Mouse (Mus musculus): ENCODE data around the gene Cfap77. TPM values are rescaled to one million over a fixed set of nuclear protein-coding genes. Genes with fewer than 3 reads are reported as not detected.

The Cfap77 gene
- polyA plus RNA-seq, 1 experiment from 2014 or later: 0.79 TPM

- Histone ChIP-seq H3K27me3 (replicated peaks; ENCODE audit: control insufficient read depth, insufficient read depth, low read length) (peaks cover 4% of the 10 kb centered on the region; the same call in 1 of the 2 replicates), H3K27ac (replicated peaks; ENCODE audit: low read depth, low read length) (no peak overlapping the region), H3K9ac (ENCODE audit: low read depth, low read length) (no peak overlapping the region), H3K4me2 (ENCODE audit: low read depth, low read length) (no peak overlapping the region), H3K4me1 (ENCODE audit: control insufficient read depth, insufficient read depth, low read length) (no peaks in the 10 kb centered on the region), H3K4me3 (ENCODE audit: low read depth, low read length) (no peak overlapping the region), H3K9me3 (ENCODE audit: control insufficient read depth, low read length) (no peaks in the 10 kb centered on the region), H3K36me3 (ENCODE audit: control insufficient read depth, insufficient read depth, low read length) (no peaks in the 10 kb centered on the region)
- no peak for DNase-seq (ENCODE audit: low spot score)
- ATAC-seq (ENCODE audit: low read depth): no peak
- 65% methylated on average over 17 of the region's 17 CpGs for WGBS
Observed at GRCm38 (mm10) chr2:29021025-29021424, 33.8 kb downstream of the Cfap77 start.

- H3K4me2 ChIP-seq (ENCODE audit: low read depth, low read length): no peak overlapping the region
- H3K36me3 ChIP-seq (ENCODE audit: control insufficient read depth, insufficient read depth, low read length): no peaks in the 10 kb centered on the region
- ATAC-seq (ENCODE audit: low read depth) (no peak), DNase-seq (ENCODE audit: low spot score) (no peak)
- no peak overlapping the region for H3K4me3 ChIP-seq (ENCODE audit: low read depth, low read length)
- 52% methylated on average over 5 of the region's 5 CpGs for WGBS
- no peak overlapping the region for H3K9ac ChIP-seq (ENCODE audit: low read depth, low read length)
- no peak overlapping the region for H3K27ac ChIP-seq (replicated peaks; ENCODE audit: low read depth, low read length)
- H3K27me3 ChIP-seq (replicated peaks; ENCODE audit: control insufficient read depth, insufficient read depth, low read length): peaks cover 4% of the 10 kb centered on the region; the same call in 1 of the 2 replicates
- no peaks in the 10 kb centered on the region for H3K9me3 ChIP-seq (ENCODE audit: control insufficient read depth, low read length)
- H3K4me1 ChIP-seq (ENCODE audit: control insufficient read depth, insufficient read depth, low read length): no peaks in the 10 kb centered on the region
Observed at GRCm38 (mm10) chr2:29018680-29019079, 36.2 kb downstream of the Cfap77 start.

- H3K27ac ChIP-seq (replicated peaks; ENCODE audit: low read depth, low read length): no peak overlapping the region
- 47% methylated on average over 27 of the region's 27 CpGs for WGBS
- peak; percentile 72; the same call in 1 of the 2 replicates for ATAC-seq (ENCODE audit: low read depth)
- DNase-seq (ENCODE audit: low spot score): peak; percentile 50
- H3K27me3 ChIP-seq (replicated peaks; ENCODE audit: control insufficient read depth, insufficient read depth, low read length): peaks cover 4% of the 10 kb centered on the region; the same call in 1 of the 2 replicates
- H3K9ac ChIP-seq (ENCODE audit: low read depth, low read length): no peak overlapping the region
- H3K4me1 ChIP-seq (ENCODE audit: control insufficient read depth, insufficient read depth, low read length): no peaks in the 10 kb centered on the region
- H3K4me2 ChIP-seq (ENCODE audit: low read depth, low read length): peak overlapping the region; percentile 20; the same call in 1 of the 2 replicates
- no peaks in the 10 kb centered on the region for H3K36me3 ChIP-seq (ENCODE audit: control insufficient read depth, insufficient read depth, low read length)
- no peaks in the 10 kb centered on the region for H3K9me3 ChIP-seq (ENCODE audit: control insufficient read depth, low read length)
- no peak overlapping the region for H3K4me3 ChIP-seq (ENCODE audit: low read depth, low read length)
Observed at GRCm38 (mm10) chr2:29016599-29017587, 38.0 kb downstream of the Cfap77 start.

GRCm38 (mm10) chr2:29012523-29012922, 42.3 kb downstream of the Cfap77 start:
- Histone ChIP-seq H3K4me3 (ENCODE audit: low read depth, low read length) (no peak overlapping the region), H3K36me3 (ENCODE audit: control insufficient read depth, insufficient read depth, low read length) (no peaks in the 10 kb centered on the region), H3K27ac (replicated peaks; ENCODE audit: low read depth, low read length) (no peak overlapping the region), H3K9ac (ENCODE audit: low read depth, low read length) (no peak overlapping the region), H3K4me2 (ENCODE audit: low read depth, low read length) (no peak overlapping the region), H3K27me3 (replicated peaks; ENCODE audit: control insufficient read depth, insufficient read depth, low read length) (peaks cover 4% of the 10 kb centered on the region; the same call in 1 of the 2 replicates), H3K4me1 (ENCODE audit: control insufficient read depth, insufficient read depth, low read length) (no peaks in the 10 kb centered on the region), H3K9me3 (ENCODE audit: control insufficient read depth, low read length) (no peaks in the 10 kb centered on the region)
- ATAC-seq (ENCODE audit: low read depth) (no peak), DNase-seq (ENCODE audit: low spot score) (no peak)
- 69% methylated on average over 5 of the region's 5 CpGs for WGBS

- Histone ChIP-seq H3K9ac (ENCODE audit: low read depth, low read length) (no peak overlapping the region), H3K4me3 (ENCODE audit: low read depth, low read length) (no peak overlapping the region), H3K9me3 (ENCODE audit: control insufficient read depth, low read length) (no peaks in the 10 kb centered on the region), H3K27ac (replicated peaks; ENCODE audit: low read depth, low read length) (no peak overlapping the region), H3K4me2 (ENCODE audit: low read depth, low read length) (no peak overlapping the region), H3K36me3 (ENCODE audit: control insufficient read depth, insufficient read depth, low read length) (no peaks in the 10 kb centered on the region), H3K27me3 (replicated peaks; ENCODE audit: control insufficient read depth, insufficient read depth, low read length) (0 out of 2 replicates have a peak, but pooled peaks cover 2% of the 10 kb centered on the region), H3K4me1 (ENCODE audit: control insufficient read depth, insufficient read depth, low read length) (no peaks in the 10 kb centered on the region)
- ATAC-seq (ENCODE audit: low read depth) (no peak), DNase-seq (ENCODE audit: low spot score) (no peak)
- WGBS: 65% methylated on average over 6 of the region's 6 CpGs
Observed at GRCm38 (mm10) chr2:29007656-29008055, 47.2 kb downstream of the Cfap77 start.

- ATAC-seq (ENCODE audit: low read depth): no peak
- Histone ChIP-seq H3K27me3 (replicated peaks; ENCODE audit: control insufficient read depth, insufficient read depth, low read length) (0 out of 2 replicates have a peak, but pooled peaks cover 2% of the 10 kb centered on the region), H3K9me3 (ENCODE audit: control insufficient read depth, low read length) (no peaks in the 10 kb centered on the region)
Observed at GRCm38 (mm10) chr2:29006455-29007034, 48.3 kb downstream of the Cfap77 start.

GRCm38 (mm10) chr2:29004037-29004436, 50.8 kb downstream of the Cfap77 start:
- Histone ChIP-seq H3K27ac (replicated peaks; ENCODE audit: low read depth, low read length) (no peak overlapping the region), H3K4me1 (ENCODE audit: control insufficient read depth, insufficient read depth, low read length) (no peaks in the 10 kb centered on the region), H3K4me2 (ENCODE audit: low read depth, low read length) (no peak overlapping the region), H3K9ac (ENCODE audit: low read depth, low read length) (no peak overlapping the region), H3K36me3 (ENCODE audit: control insufficient read depth, insufficient read depth, low read length) (no peaks in the 10 kb centered on the region), H3K9me3 (ENCODE audit: control insufficient read depth, low read length) (no peaks in the 10 kb centered on the region), H3K4me3 (ENCODE audit: low read depth, low read length) (no peak overlapping the region), H3K27me3 (replicated peaks; ENCODE audit: control insufficient read depth, insufficient read depth, low read length) (0 out of 2 replicates have a peak, but pooled peaks cover 2% of the 10 kb centered on the region)
- ATAC-seq (ENCODE audit: low read depth) (no peak), DNase-seq (ENCODE audit: low spot score) (no peak)
- 58% methylated on average over 9 of the region's 9 CpGs for WGBS

More at GRCm38 (mm10) chr2:29006455-29007034, 48.3 kb downstream of the Cfap77 start:
- no peaks in the 10 kb centered on the region for H3K36me3 ChIP-seq (ENCODE audit: control insufficient read depth, insufficient read depth, low read length)
- no peaks in the 10 kb centered on the region for H3K4me1 ChIP-seq (ENCODE audit: control insufficient read depth, insufficient read depth, low read length)
- H3K4me3 ChIP-seq (ENCODE audit: low read depth, low read length): no peak overlapping the region
- H3K4me2 ChIP-seq (ENCODE audit: low read depth, low read length): no peak overlapping the region
- no peak overlapping the region for H3K27ac ChIP-seq (replicated peaks; ENCODE audit: low read depth, low read length)
- 57% methylated on average over 13 of the region's 13 CpGs for WGBS
- DNase-seq (ENCODE audit: low spot score): no peak
- H3K9ac ChIP-seq (ENCODE audit: low read depth, low read length): no peak overlapping the region

GRCm38 (mm10) chr2:28998246-28998645, 56.6 kb downstream of the Cfap77 start:
- DNase-seq (ENCODE audit: low spot score): no peak
- H3K36me3 ChIP-seq (ENCODE audit: control insufficient read depth, insufficient read depth, low read length): no peaks in the 10 kb centered on the region
- no peak overlapping the region for H3K9ac ChIP-seq (ENCODE audit: low read depth, low read length)
- H3K27me3 ChIP-seq (replicated peaks; ENCODE audit: control insufficient read depth, insufficient read depth, low read length): no peaks in the 10 kb centered on the region
- no peak overlapping the region for H3K4me3 ChIP-seq (ENCODE audit: low read depth, low read length)
- H3K9me3 ChIP-seq (ENCODE audit: control insufficient read depth, low read length): peaks cover 9% of the 10 kb centered on the region
- whole genome bisulfite sequencing: 70% methylated on average over 5 of the region's 5 CpGs
- H3K4me2 ChIP-seq (ENCODE audit: low read depth, low read length): no peak overlapping the region
- ATAC-seq (ENCODE audit: low read depth): no peak
- no peaks in the 10 kb centered on the region for H3K4me1 ChIP-seq (ENCODE audit: control insufficient read depth, insufficient read depth, low read length)
- no peak overlapping the region for H3K27ac ChIP-seq (replicated peaks; ENCODE audit: low read depth, low read length)

All from embryonic facial prominence, embryonic 14.5 days (tissue).